Mouse (Mus musculus) liver, adult 2 months (tissue): Measurements from ENCODE around the gene Mta2.

Experiments
- CTCF ChIP-seq: fragments of 200-500 bp; IDR thresholded peaks from 2 replicates; pipeline ENCODE4 v1.5.1; 2011; ENCODE audit warnings: low read depth, low read length, control low read depth
- POLR2A ChIP-seq: fragments of 200-500 bp; IDR thresholded peaks from 2 replicates; pipeline ENCODE4 v1.6.1; 2011; ENCODE audit warnings: low read length, control low read depth; ENCODE audit not compliant: insufficient read depth; ENCODE audit errors: extremely low read depth

- TF ChIP-seq CTCF (no peak), POLR2A (no peak)
Measured at GRCm38 (mm10) chr19:8919684-8920072, 22.0 kb upstream of the Mta2 start.
